Mouse (Mus musculus) urinary bladder, postnatal 25 days (tissue): ENCODE data around the gene Lonrf2.

ENCODE experiments used
- DNase-seq: peaks from one replicate; pipeline ENCODE4 v3.0.0; 2022; ENCODE audit warnings: low spot score

The Lonrf2 gene

GRCm38 (mm10) chr1:38767812-38768211, 68.7 kb downstream of the Lonrf2 start:
- DNase-seq, result peak; percentile 79

GRCm38 (mm10) chr1:38766661-38767572, 69.6 kb downstream of the Lonrf2 start:
- peak; percentile 24 for DNase-seq

GRCm38 (mm10) chr1:38766254-38766653, 70.3 kb downstream of the Lonrf2 start:
- no peak for DNase-seq

DNA sequence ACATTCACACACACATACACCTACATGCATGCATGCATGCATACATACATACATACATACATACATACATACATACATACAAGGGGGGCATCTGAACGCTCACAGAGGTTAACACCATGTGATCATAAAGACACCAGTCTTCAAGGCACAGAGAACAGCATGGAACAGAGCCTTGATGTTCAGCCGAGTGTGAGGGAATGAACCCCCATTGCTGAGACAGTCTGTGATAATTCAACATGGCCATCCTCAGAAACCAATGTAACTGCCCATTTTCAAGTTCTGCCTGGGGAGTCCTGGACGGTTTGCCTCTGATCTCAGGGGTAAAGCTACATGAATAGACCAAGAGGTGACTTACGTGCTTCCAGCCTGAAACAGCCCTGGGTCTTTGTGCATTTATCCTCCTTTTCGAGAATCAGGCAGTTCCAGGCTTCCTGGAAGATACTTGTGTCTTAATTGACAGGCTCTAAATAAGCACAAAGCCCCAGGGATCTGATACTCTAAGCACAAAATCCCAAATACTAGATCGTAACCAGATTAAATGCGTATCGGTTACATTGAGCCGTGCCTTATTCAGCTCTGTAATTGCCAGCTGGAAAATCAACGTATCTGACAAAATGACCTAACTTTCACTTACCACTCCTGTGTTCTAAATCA, 72.4 kb downstream of the Lonrf2 start:
- no peak for DNase-seq

GRCm38 (mm10) chr1:38760424-38760823, 76.1 kb downstream of the Lonrf2 start:
- no peak for DNase-seq

GRCm38 (mm10) chr1:38757791-38758403, 78.6 kb downstream of the Lonrf2 start:
- no peak for DNase-seq

DNA sequence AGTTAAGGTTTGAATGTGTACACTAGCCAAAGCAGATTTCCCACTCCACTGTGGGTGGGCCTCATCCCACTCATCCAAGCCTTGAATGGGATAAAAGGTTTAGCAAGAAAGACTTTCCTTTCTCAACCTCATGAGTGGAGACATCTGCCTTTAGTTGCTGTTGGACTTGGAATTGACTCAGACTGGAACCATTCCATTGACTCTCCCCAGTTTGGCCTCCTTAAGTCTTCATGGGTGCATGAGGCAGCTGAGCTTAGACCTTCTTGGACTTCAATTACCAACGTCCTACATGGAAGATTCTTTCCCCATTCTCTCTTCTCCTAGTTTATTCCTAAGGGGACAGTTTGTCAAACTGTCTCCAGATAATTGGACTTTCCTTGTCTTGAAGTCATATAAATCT, 92.6 kb downstream of the Lonrf2 start:
- no peak for DNase-seq
